Mouse (Mus musculus) induced T-regulatory cell, adult 2 months (primary cell): ENCODE measurements at regions not wholly inside any gene's neighbourhood (a gene's known extent, or its start where the extent isn't known, plus 50 kb on each side); places are given as distances from the start of the nearest gene placed in this dataset.
A peak's percentile ranks its signal among the peaks of the same experiment; 100 is the strongest.
"Not testable (repeated sequence)": the region's sequence is repeated elsewhere in the genome, so short reads cannot be mapped to it uniquely, and the experiment has no call there.

Experiments used
- DNase-seq: peaks from one replicate; pipeline ENCODE4 v3.0.0-alpha.2; 2012; ENCODE audit warnings: low read depth

GRCm38 (mm10) chr14:66484751-66485150 is 475.7 kb upstream of the Gulo start:
- DNase-seq: not testable (repeated sequence)

GRCm38 (mm10) chr14:66479181-66479580 is 470.2 kb upstream of the Gulo start:
- DNase-seq: no peak

- no peak for DNase-seq
Observed at GRCm38 (mm10) chr14:66478562-66478961, 469.6 kb upstream of the Gulo start.

GRCm38 (mm10) chr14:66475026-66475425 is 466.0 kb upstream of the Gulo start:
- peak; percentile 2 for DNase-seq

- no peak for DNase-seq
Observed at GRCm38 (mm10) chr14:66473251-66473550, 464.2 kb upstream of the Gulo start.

DNA sequence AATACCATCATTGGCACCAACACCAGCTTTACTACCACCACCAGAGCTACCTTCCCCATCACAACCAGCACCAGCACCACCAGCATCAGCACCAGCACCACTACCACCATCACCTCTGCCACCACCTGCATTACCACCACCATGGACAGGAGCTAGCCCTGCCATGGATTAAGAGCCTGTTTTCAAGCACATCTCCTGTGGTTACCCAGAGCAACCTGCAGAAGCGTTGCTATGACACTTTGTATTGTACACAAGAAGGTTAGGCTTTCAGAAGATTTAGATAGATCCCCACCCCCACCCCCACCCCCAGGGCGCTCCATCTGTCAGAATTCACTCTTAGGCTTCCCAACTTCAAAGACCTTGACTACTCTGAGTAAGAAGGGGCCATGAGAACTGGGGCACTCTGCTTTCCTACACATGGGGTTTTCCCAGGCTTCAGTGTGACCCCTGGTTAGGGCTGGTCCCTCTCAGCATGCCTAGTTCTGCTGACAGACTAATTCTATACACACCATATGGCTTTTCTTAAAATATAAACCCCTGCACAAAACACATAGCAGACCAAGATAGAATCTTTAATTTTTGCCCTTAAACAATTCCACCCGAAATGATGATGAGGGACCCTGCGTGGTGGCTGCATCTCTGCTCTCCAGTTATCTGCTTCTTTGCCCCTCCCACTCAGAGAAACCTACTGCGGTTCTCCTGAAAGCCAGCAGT is 463.7 kb upstream of the Gulo start:
- no peak for DNase-seq

DNA sequence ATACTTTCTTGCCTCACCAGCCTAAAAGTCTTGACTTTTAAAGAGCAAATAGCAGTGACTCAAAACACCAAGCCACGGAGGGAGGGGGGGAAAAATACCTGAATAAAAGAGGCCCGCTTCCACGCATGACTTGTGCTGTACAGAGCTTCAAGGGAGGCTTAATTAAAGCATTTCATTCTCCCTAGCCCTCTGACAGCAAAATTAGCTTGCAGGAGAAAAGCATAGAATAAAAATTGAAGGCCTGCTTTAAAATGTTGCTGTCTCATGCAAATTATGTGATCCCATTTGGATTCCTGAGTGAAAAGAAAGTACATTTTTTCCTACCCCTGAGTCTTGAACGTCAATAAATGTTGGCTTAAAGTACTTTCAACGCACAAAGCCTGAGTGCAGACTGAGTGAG is 453.1 kb upstream of the Gulo start:
- DNase-seq: no peak

DNA sequence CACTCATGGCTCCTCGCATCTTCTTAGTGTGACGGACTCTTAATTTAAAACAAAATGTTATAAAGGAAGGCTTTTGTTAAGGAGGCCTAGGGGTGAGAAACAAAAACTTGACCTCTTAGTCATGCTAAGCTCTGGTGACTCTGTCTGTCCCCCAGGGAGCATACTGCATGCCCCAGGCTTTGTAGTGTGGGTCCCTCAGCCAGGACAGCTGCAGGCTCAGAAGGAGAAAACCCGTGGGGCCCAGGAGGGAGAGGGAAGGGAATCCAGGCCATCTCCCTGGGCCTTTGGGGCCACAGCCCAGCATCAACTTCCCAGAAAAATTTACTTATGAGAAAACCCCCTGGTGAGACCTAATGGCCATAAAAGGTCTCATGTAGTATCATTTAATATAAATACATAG is 451.8 kb upstream of the Gulo start:
- no peak for DNase-seq

- DNase-seq: no peak
Observed at GRCm38 (mm10) chr14:66458696-66459095, 449.7 kb upstream of the Gulo start.

GRCm38 (mm10) chr14:66457300-66457699 is 448.3 kb upstream of the Gulo start:
- no peak for DNase-seq

- no peak for DNase-seq
Observed at GRCm38 (mm10) chr14:66452828-66453227, 443.8 kb upstream of the Gulo start.

GRCm38 (mm10) chr14:66450351-66450750 is 441.3 kb upstream of the Gulo start:
- DNase-seq: no peak

GRCm38 (mm10) chr14:66442576-66442975 is 433.6 kb upstream of the Gulo start:
- DNase-seq: no peak

GRCm38 (mm10) chr14:66441825-66442224 is 432.8 kb upstream of the Gulo start:
- no peak for DNase-seq

- no peak for DNase-seq
Observed at GRCm38 (mm10) chr14:66438572-66438971, 429.6 kb upstream of the Gulo start.

DNA sequence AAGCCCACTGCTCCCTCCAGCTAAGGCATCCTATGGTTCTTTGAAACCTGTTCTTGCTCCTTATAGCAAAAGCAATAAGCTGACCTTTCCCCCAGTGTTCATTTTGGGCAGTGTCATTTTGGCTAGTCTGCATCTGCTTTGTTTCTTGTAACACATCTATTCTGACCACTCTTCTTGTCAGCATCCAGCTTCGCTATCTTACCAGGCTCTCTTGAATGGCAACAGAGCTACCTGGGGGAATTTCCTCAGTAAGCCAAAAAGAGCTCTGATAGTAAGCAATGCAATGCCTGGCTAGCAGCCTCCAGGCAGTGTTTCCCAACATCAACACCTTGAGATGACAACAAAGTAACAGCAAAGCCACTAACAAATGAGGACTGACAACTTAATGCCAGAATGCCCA is 429.0 kb upstream of the Gulo start:
- DNase-seq: no peak

DNA sequence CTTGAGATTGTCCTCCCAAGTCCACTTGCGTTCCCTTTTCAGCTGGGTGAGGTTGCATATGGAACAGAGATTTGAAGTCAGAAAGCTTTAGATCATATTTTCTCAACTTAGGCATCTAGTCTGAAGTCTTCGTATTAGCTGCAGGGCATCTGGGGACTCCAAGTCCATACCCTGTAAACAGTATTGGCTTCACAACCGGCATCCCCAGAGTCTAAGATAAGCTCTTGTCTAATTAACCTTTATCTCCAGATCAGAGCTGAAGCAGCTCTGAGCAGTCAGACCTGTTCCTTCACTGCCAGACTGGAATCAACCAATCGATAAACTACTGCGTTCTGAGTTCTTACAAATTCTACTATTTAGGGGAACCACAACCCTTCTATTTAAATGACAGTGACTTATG is 422.6 kb upstream of the Gulo start:
- DNase-seq: no peak

DNA sequence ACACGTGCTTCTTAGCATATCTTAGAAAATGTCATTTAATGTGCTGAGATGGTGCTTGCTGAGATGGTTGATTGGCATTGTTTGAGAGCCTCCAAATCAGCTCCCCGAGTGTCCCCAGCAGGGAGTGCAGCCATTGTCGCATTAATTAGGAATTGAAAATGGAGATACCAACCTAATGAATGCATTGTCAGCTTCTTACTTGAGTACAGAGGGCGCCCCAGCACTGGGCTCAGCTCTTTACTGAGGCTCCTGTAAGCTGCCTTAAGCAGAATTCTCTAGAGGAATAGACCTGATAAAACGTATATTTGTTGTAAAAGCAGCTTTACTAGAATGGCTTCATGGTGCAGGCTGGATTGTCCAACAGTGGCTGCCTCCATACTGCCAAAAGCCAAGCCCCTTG is 415.1 kb upstream of the Gulo start:
- no peak for DNase-seq
